Mouse (Mus musculus) kidney, postnatal 0 days (tissue): ENCODE data around the gene Kif26a. TPM values are rescaled to one million over a fixed set of nuclear protein-coding genes. Genes with fewer than 3 reads are reported as not detected.
A peak's percentile ranks its signal among the peaks of the same experiment; 100 is the strongest.

Experiments used
- ATAC-seq: fragments of 200-750 bp; cut with Nextera tagmentation; replicated peaks from 2 replicates; pipeline ENCODE4 v1.8.0; 2017; ENCODE audit warnings: low read depth, moderate number of reproducible peaks, moderate TSS enrichment, moderate library complexity; ENCODE audit not compliant: low FRiP score
- DNase-seq: peaks from one replicate; pipeline ENCODE4 v3.0.0-alpha.2; 2016; ENCODE audit warnings: low spot score
- H3K27ac ChIP-seq: fragments of 300-500 bp; sonication (generic); 2 replicates; pipeline ENCODE4 v1.5.1; 2014; ENCODE audit warnings: mild to moderate bottlenecking
- H3K27me3 ChIP-seq: fragments of 300-500 bp; sonication (generic); 2 replicates; pipeline ENCODE4 v1.6.1; 2014; ENCODE audit warnings: low read length, mixed read lengths; ENCODE audit not compliant: insufficient read depth
- H3K36me3 ChIP-seq: fragments of 300-500 bp; sonication (generic); 2 replicates; pipeline ENCODE4 v1.6.1; 2014; ENCODE audit warnings: low read length, mixed read lengths; ENCODE audit not compliant: insufficient read depth
- H3K4me1 ChIP-seq: fragments of 300-500 bp; sonication (generic); replicated peaks from 2 replicates; pipeline ENCODE4 v1.6.1; 2014; ENCODE audit warnings: antibody characterized with exemption, low read length, mixed read lengths; ENCODE audit not compliant: insufficient read depth
- H3K4me2 ChIP-seq: fragments of 300-500 bp; sonication (generic); 2 replicates; pipeline ENCODE4 v1.6.1; 2014; ENCODE audit warnings: mild to moderate bottlenecking, low read length, moderate library complexity, mixed read lengths
- H3K4me3 ChIP-seq: fragments of 300-500 bp; sonication (generic); replicated peaks from 2 replicates; pipeline ENCODE4 v1.5.1; 2014; ENCODE audit warnings: low read depth, low read length
- H3K9ac ChIP-seq: fragments of 300-500 bp; sonication (generic); 2 replicates; pipeline ENCODE4 v1.6.1; 2014; ENCODE audit warnings: low read depth, low read length
- H3K9me3 ChIP-seq: fragments of 300-500 bp; sonication (generic); replicated peaks from 2 replicates; pipeline ENCODE4 v1.6.1; 2016; ENCODE audit warnings: low read length, inconsistent platforms, mixed read lengths
- CTCF ChIP-seq: IDR thresholded peaks from 2 replicates; pipeline ENCODE4 v1.5.1; 2016; ENCODE audit warnings: antibody characterized with exemption, low read depth, mild to moderate bottlenecking, moderate library complexity
- WGBS: fragments of 180-500 bp; shearing (Covaris S2); extraction: QIAGEN DNeasy Blood & Tissue Kit; methylation state at CpG from one replicate; pipeline ENCODE4 v1.1.7; 2014; 5-methylcytosine and 5-hydroxymethylcytosine counted together
- polyA plus RNA-seq: library from polyadenylated mRNA; unstranded; fragments of >200 nt; fragmentation: Nextera tagmentation; extraction: Ambion mirVana; gene quantifications from 2 replicates; pipeline ENCODE4 v1.2.1, GENCODE M21; 2015

Gene Kif26a
- polyA plus RNA-seq, 1 experiment from 2014 or later = 2.2 TPM

GRCm38 (mm10) chr12:112112686-112113396 is 33.2 kb upstream of the Kif26a start:
- Histone ChIP-seq H3K9ac (no peak overlapping the region), H3K4me3 (no peak overlapping the region), H3K9me3 (no peaks in the 10 kb centered on the region), H3K4me1 (0 out of 2 replicates have a peak, but pooled peaks cover 2% of the 10 kb centered on the region), H3K36me3 (no peaks in the 10 kb centered on the region), H3K27me3 (no peaks in the 10 kb centered on the region), H3K27ac (no peak overlapping the region), H3K4me2 (no peak overlapping the region)
- TF ChIP-seq CTCF = no peak
- DNase-seq (no peak), ATAC-seq (peak; percentile 44; the same call in 1 of the 2 replicates)
- WGBS = 14% methylated on average over 13 of the region's 13 CpGs

GRCm38 (mm10) chr12:112113710-112114109 is 32.3 kb upstream of the Kif26a start:
- 16% methylated on average over 7 of the region's 7 CpGs for WGBS
- ATAC-seq (peak; percentile 29; the same call in 1 of the 2 replicates), DNase-seq (peak; percentile 85)
- no peaks in the 10 kb centered on the region for H3K27me3 ChIP-seq
- no peak overlapping the region for H3K4me3 ChIP-seq
- no peak overlapping the region for H3K27ac ChIP-seq
- no peaks in the 10 kb centered on the region for H3K9me3 ChIP-seq
- H3K9ac ChIP-seq = no peak overlapping the region
- peak; percentile 100 for TF ChIP-seq CTCF
- H3K4me1 ChIP-seq = 0 out of 2 replicates have a peak, but pooled peaks cover 2% of the 10 kb centered on the region
- no peak overlapping the region for H3K4me2 ChIP-seq
- no peaks in the 10 kb centered on the region for H3K36me3 ChIP-seq

GRCm38 (mm10) chr12:112117006-112117405 is 29.0 kb upstream of the Kif26a start:
- ATAC-seq = no peak
- no peak overlapping the region for H3K9ac ChIP-seq
- 86% methylated on average over 5 of the region's 5 CpGs for WGBS
- H3K36me3 ChIP-seq = no peaks in the 10 kb centered on the region
- no peak overlapping the region for H3K27ac ChIP-seq
- H3K27me3 ChIP-seq = no peaks in the 10 kb centered on the region
- 0 out of 2 replicates have a peak, but pooled peaks cover 2% of the 10 kb centered on the region for H3K4me1 ChIP-seq
- no peak for TF ChIP-seq CTCF
- H3K4me3 ChIP-seq = no peak overlapping the region
- no peak for DNase-seq
- H3K4me2 ChIP-seq = no peak overlapping the region
- no peaks in the 10 kb centered on the region for H3K9me3 ChIP-seq

- TF ChIP-seq CTCF = no peak
- DNase-seq = no peak
- H3K4me2 ChIP-seq = no peak overlapping the region
- H3K9ac ChIP-seq = no peak overlapping the region
- H3K27me3 ChIP-seq = no peaks in the 10 kb centered on the region
- ATAC-seq = no peak
- H3K4me3 ChIP-seq = no peak overlapping the region
- H3K4me1 ChIP-seq = 0 out of 2 replicates have a peak, but pooled peaks cover 2% of the 10 kb centered on the region
- H3K27ac ChIP-seq = no peak overlapping the region
- WGBS = 75% methylated on average over 7 of the region's 7 CpGs
- H3K9me3 ChIP-seq = no peaks in the 10 kb centered on the region
- no peaks in the 10 kb centered on the region for H3K36me3 ChIP-seq
Measured at GRCm38 (mm10) chr12:112117649-112118048, 28.4 kb upstream of the Kif26a start.

- Histone ChIP-seq H3K9ac (no peak overlapping the region), H3K4me1 (no peaks in the 10 kb centered on the region), H3K27ac (no peak overlapping the region), H3K9me3 (no peaks in the 10 kb centered on the region), H3K36me3 (no peaks in the 10 kb centered on the region), H3K4me2 (no peak overlapping the region), H3K27me3 (no peaks in the 10 kb centered on the region), H3K4me3 (no peak overlapping the region)
- DNase-seq (no peak), ATAC-seq (no peak)
- WGBS = 68% methylated on average over 3 of the region's 3 CpGs
- TF ChIP-seq CTCF = no peak
Measured at GRCm38 (mm10) chr12:112121188-112121587, 24.8 kb upstream of the Kif26a start.

GRCm38 (mm10) chr12:112125903-112126302 is 20.1 kb upstream of the Kif26a start:
- Histone ChIP-seq H3K9me3 (no peaks in the 10 kb centered on the region), H3K9ac (no peak overlapping the region), H3K4me2 (no peak overlapping the region), H3K4me1 (peaks cover 5% of the 10 kb centered on the region; the same call in 1 of the 2 replicates), H3K4me3 (no peak overlapping the region), H3K36me3 (no peaks in the 10 kb centered on the region), H3K27me3 (0 out of 2 replicates have a peak, but pooled peaks cover 2% of the 10 kb centered on the region), H3K27ac (peak overlapping the region; percentile 19; the same call in 1 of the 2 replicates)
- DNase-seq (no peak), ATAC-seq (peak; percentile 55; the same call in 1 of the 2 replicates)
- no peak for TF ChIP-seq CTCF
- 41% methylated on average over 14 of the region's 14 CpGs for WGBS
